Mouse (Mus musculus): Measurements from ENCODE around the gene Zfp513.

DNA sequence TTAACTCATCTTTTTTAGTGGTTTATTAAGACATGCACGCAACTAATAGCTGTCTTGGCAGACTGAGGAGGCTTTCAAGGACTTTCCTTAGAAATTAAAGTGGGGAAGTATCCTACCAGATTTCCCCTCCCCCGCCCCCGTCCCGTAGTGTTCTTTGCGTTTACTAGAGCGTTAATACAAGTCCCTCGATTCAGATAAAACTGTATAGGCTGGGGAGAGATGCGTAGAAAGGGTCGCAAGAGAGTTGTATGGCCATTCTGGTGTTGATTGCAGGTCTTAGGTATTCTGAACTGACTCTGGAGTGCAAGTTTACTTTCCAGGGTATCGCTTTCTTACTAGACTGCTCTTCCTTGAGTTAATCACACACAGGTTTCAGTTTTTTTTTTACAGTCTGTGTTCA, 40.1 kb upstream of the Zfp513 start:
- TF ChIP-seq CTCF (IDR thresholded peaks at IDR 0.05; ENCODE audit: low read depth) (no peak), EP300 (IDR thresholded peaks at IDR 0.05; ENCODE audit: low read depth) (no peak)
